Mouse (Mus musculus) heart, adult 2 months (tissue): Measurements from ENCODE around the gene Pde4d.

ENCODE experiments used
- CTCF ChIP-seq: fragments of 200-600 bp; IDR thresholded peaks from 2 replicates; pipeline ENCODE4 v1.8.1; 2022; ENCODE audit warnings: antibody characterized with exemption, mild to moderate bottlenecking, moderate library complexity
- EP300 ChIP-seq: fragments of 200-500 bp; IDR thresholded peaks from 2 replicates; pipeline ENCODE4 v1.6.1; 2011; ENCODE audit warnings: low read depth, low read length, control low read depth; ENCODE audit not compliant: insufficient read depth
- POLR2A ChIP-seq: fragments of 200-500 bp; IDR thresholded peaks from 2 replicates; pipeline ENCODE4 v1.6.1; 2011; ENCODE audit warnings: mild to moderate bottlenecking, low read depth, low read length, control low read depth; ENCODE audit not compliant: insufficient read depth

- TF ChIP-seq POLR2A (no peak), CTCF (no peak), EP300 (no peak)
These were observed 1414.6 kb downstream of the Pde4d start for GRCm38 (mm10) chr13:109864311-109864710.
